Mouse (Mus musculus) T-cell, adult 2 months (primary cell): ENCODE results near the gene Nup133.
"Not testable (repeated sequence)": the region's sequence is repeated elsewhere in the genome, so short reads cannot be mapped to it uniquely, and the experiment has no call there.

Source experiments
- DNase-seq: peaks from one replicate; pipeline ENCODE4 v3.0.0; 2022; ENCODE audit warnings: low spot score

The Nup133 gene

GRCm38 (mm10) chr8:123948942-123949685 is at the start of gene Nup133:
TSS of gene Nup133 (minus strand) at chr8:123949265.
- DNase-seq, result peak; percentile 99

GRCm38 (mm10) chr8:123993997-123994396 is 44.9 kb upstream of the Nup133 start:
- no peak for DNase-seq

- DNase-seq, result no peak
Observed at GRCm38 (mm10) chr8:123993597-123993996, 44.5 kb upstream of the Nup133 start.

- DNase-seq, result no peak
Observed at GRCm38 (mm10) chr8:123992587-123992986, 43.5 kb upstream of the Nup133 start.

GRCm38 (mm10) chr8:123990277-123991049 is 41.4 kb upstream of the Nup133 start:
- DNase-seq, result no peak

- no peak for DNase-seq
Observed at GRCm38 (mm10) chr8:123989128-123989527, 40.1 kb upstream of the Nup133 start.

- no peak for DNase-seq
Observed at GRCm38 (mm10) chr8:123988605-123989038, 39.6 kb upstream of the Nup133 start.

- DNase-seq, result peak; percentile 43
Observed at GRCm38 (mm10) chr8:123982826-123983400, 33.8 kb upstream of the Nup133 start, which contains the start of gene Abcb10. TSS of gene Abcb10 (minus strand) at chr8:123983122.

GRCm38 (mm10) chr8:123982291-123982793 is 33.3 kb upstream of the Nup133 start:
- no peak for DNase-seq

- no peak for DNase-seq
Observed at GRCm38 (mm10) chr8:123981674-123982073, 32.6 kb upstream of the Nup133 start.

- no peak for DNase-seq
Observed at GRCm38 (mm10) chr8:123980239-123980638, 31.2 kb upstream of the Nup133 start.

- DNase-seq, result no peak
Observed at GRCm38 (mm10) chr8:123978926-123979325, 29.9 kb upstream of the Nup133 start.

- no peak for DNase-seq
Observed at GRCm38 (mm10) chr8:123978166-123978838, 29.2 kb upstream of the Nup133 start.

- no peak for DNase-seq
Observed at GRCm38 (mm10) chr8:123977499-123977898, 28.4 kb upstream of the Nup133 start.

GRCm38 (mm10) chr8:123973495-123973894 is 24.4 kb upstream of the Nup133 start:
- DNase-seq, result no peak

GRCm38 (mm10) chr8:123966896-123967295 is 17.8 kb upstream of the Nup133 start:
- no peak for DNase-seq

- no peak for DNase-seq
Observed at GRCm38 (mm10) chr8:123961371-123961770, 12.3 kb upstream of the Nup133 start.

- not testable (repeated sequence) for DNase-seq
Observed at GRCm38 (mm10) chr8:123960556-123960955, 11.5 kb upstream of the Nup133 start.

- no peak for DNase-seq
Observed at GRCm38 (mm10) chr8:123960056-123960455, 11.0 kb upstream of the Nup133 start.

- DNase-seq, result no peak
Observed at GRCm38 (mm10) chr8:123959473-123959872, 10.4 kb upstream of the Nup133 start.

GRCm38 (mm10) chr8:123958130-123958529 is 9.1 kb upstream of the Nup133 start:
- DNase-seq, result no peak

GRCm38 (mm10) chr8:123954246-123954645 is 5.2 kb upstream of the Nup133 start:
- no peak for DNase-seq
